Mouse (Mus musculus): Measurements from ENCODE around the gene Mocs3. TPM values are rescaled to one million over a fixed set of nuclear protein-coding genes. Genes with fewer than 3 reads are reported as not detected.

Mocs3 gene
- polyA plus RNA-seq, 1 experiment from 2014 or later = 5.6 TPM

DNA sequence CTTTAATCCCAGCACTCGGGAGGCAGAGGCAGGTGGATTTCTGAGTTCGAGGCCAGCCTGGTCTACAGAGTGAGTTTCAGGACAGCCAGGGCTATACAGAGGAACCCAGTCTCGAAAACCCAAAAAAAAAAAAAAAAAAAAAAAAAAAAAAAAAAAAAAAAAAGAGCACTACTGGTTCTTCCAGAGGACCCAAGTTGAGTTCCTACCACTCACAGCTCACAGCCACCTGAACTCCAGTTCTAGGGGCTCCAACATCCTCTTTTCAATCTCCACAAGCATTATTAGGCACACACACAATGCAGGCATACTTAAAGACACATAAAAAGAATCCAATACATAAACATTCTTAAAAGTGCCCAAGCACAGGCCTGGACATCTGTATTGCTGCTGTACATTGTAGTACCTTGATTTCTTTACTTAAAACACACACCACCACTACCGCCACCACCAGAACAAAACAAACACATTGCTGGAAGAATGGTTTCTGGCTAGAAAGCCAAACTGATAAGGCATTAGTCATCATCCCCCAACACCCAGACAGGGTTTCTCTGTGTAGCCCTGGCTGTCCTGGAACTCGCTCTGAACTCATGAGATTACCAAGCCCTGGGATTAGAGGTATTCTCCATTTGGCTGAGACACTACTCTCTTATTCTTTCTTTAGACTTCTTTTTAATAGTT, 30.3 kb upstream of the Mocs3 start:
- no peak; the same call in 1 of the 2 replicates for ATAC-seq
- DNase-seq (ENCODE audit: low spot score) = no peak
- 64% methylated on average over 4 of the region's 5 CpGs for WGBS
- 0 out of 2 replicates have a peak, but pooled peaks cover 5% of the 10 kb centered on the region for H3K36me3 ChIP-seq (ENCODE audit: insufficient read depth, low read length)
- TF ChIP-seq CTCF (IDR thresholded peaks at IDR 0.05) (no peak), EP300 (IDR thresholded peaks at IDR 0.05) (no peak)
- no peak overlapping the region for H3K9ac ChIP-seq (replicated peaks; ENCODE audit: low read depth)
- H3K9me3 ChIP-seq (ENCODE audit: low read length) = no peaks in the 10 kb centered on the region
- no peak overlapping the region for H3K27ac ChIP-seq (ENCODE audit: low read length)
- H3K4me1 ChIP-seq (ENCODE audit: insufficient read depth, low read depth, low read length) = peaks cover 20% of the 10 kb centered on the region; the same call in 1 of the 2 replicates
- no peak overlapping the region for H3K4me3 ChIP-seq (ENCODE audit: low read depth, low read length)
- H3K27me3 ChIP-seq (replicated peaks; ENCODE audit: insufficient read depth, low read length) = no peaks in the 10 kb centered on the region
- H3K4me2 ChIP-seq (replicated peaks; ENCODE audit: low read depth, low read length) = no peak overlapping the region

DNA sequence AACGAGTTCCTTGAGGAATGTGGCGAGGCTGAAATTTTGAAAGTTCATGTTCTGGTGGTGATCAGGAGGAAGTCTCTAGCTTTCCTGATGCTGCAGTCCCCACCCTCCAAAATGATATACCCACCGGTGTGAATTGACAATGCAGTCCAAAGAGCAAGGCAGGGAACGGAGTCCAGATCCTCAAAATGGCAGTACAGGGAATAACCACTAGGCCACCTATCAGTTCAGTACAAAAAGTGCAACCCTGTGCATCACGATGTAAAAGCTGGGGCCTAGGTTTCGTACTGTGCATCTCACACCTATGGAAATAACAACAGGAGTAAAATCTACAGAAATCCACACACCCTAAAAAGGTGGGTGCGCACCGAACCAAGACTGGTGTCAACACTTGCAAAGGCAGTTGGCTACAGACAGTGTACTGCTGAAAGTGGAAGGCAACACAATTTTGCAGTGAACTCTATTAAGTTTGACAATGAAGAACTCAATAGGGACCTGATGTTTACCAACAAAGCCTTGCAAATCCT, 25.9 kb upstream of the Mocs3 start:
- H3K4me2 ChIP-seq (replicated peaks; ENCODE audit: low read depth, low read length) = peak overlapping the region; percentile 80
- H3K9ac ChIP-seq (replicated peaks; ENCODE audit: low read depth) = no peak overlapping the region
- DNase-seq (ENCODE audit: low spot score) = no peak
- no peak for ATAC-seq
- H3K27ac ChIP-seq (ENCODE audit: low read length) = no peak overlapping the region
- WGBS = 65% methylated on average over 8 of the region's 8 CpGs
- peak overlapping the region; percentile 98; the same call in 1 of the 2 replicates for H3K4me3 ChIP-seq (ENCODE audit: low read depth, low read length)
- peaks cover 20% of the 10 kb centered on the region; the same call in 1 of the 2 replicates for H3K4me1 ChIP-seq (ENCODE audit: insufficient read depth, low read depth, low read length)
- no peaks in the 10 kb centered on the region for H3K36me3 ChIP-seq (ENCODE audit: insufficient read depth, low read length)
- no peaks in the 10 kb centered on the region for H3K27me3 ChIP-seq (replicated peaks; ENCODE audit: insufficient read depth, low read length)
- H3K9me3 ChIP-seq (ENCODE audit: low read length) = no peaks in the 10 kb centered on the region
- no peak for TF ChIP-seq EP300 (IDR thresholded peaks at IDR 0.05)

DNA sequence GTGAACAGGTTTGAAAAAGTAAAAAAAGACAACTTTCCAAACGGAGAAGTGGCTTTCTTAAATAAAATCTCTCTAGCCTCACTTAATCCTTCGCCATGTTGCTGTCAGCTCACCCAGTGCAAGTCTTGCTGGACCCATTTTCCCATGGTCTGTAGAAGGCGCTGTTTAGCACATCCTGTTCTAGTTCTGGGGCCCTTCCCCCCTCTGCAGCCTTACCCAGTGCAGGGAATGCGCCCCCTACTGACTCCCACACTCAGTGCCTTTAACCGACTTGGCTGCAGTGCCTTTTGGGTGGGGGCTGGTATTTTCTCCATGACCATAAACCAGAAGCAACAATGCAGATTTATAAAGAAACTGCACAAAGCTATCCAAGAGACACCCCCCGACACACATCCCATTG, 25.2 kb upstream of the Mocs3 start:
- TF ChIP-seq CTCF (IDR thresholded peaks at IDR 0.05) (peak; percentile 98), EP300 (IDR thresholded peaks at IDR 0.05) (no peak)
- H3K36me3 ChIP-seq (ENCODE audit: insufficient read depth, low read length) = no peaks in the 10 kb centered on the region
- peaks cover 20% of the 10 kb centered on the region; the same call in 1 of the 2 replicates for H3K4me1 ChIP-seq (ENCODE audit: insufficient read depth, low read depth, low read length)
- H3K4me2 ChIP-seq (replicated peaks; ENCODE audit: low read depth, low read length) = peak overlapping the region; percentile 80
- 0 out of 2 replicates have a peak overlapping the region, but pooled peaks have one; percentile 98 for H3K9ac ChIP-seq (replicated peaks; ENCODE audit: low read depth)
- H3K9me3 ChIP-seq (ENCODE audit: low read length) = no peaks in the 10 kb centered on the region
- peak overlapping the region; percentile 98 for H3K4me3 ChIP-seq (ENCODE audit: low read depth, low read length)
- peak; percentile 53 for ATAC-seq
- 5% methylated on average over 6 of the region's 6 CpGs for WGBS
- no peaks in the 10 kb centered on the region for H3K27me3 ChIP-seq (replicated peaks; ENCODE audit: insufficient read depth, low read length)
- peak overlapping the region; percentile 99; the same call in 1 of the 2 replicates for H3K27ac ChIP-seq (ENCODE audit: low read length)
- peak; percentile 97 for DNase-seq (ENCODE audit: low spot score)

DNA sequence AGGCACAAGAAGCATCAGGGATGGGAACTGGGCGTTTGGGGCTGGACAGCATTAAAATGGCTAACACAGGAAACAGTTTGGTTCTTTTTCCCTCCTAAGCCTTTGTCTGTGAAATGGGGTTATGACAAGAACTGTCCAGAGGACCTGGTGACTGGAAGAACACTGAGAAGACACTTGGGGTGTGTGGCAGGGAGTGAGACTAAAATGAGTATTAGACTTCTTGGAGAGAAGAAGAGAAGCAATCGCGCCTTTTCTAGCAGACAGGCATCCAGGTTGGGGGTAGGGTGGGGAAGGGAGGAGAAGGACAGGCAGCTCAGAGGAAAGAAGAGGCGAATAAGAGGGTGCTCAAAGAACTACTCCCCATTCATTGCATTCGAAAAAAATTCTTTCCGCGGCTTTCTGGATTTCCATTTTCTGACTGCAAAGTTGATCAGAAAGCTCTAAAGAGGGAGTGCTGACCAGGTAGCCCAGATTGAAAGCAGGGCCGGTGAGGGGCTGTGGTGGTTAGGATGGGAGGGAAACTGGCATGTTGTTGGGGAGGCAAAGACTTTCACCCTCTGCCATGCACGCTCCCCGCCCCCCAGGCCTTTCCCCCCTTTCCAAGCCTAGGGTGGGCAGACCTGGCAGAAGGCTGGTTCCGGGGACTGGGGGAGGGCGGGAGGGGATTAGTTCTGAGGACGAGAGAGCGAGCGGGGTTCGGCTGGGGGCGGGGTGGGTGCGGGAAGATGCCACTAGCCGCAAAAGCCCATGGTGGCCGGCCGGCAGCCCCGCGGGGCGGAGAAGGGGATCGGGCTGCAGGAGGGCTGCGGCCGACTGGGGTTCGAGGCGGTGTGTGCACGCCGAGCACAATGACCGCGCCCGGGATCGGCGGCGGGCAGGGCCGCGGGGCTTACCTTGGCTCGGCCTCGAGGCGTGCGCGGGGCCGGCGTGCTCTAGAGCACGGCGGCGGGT, 24.5 kb upstream of the Mocs3 start:
- Histone ChIP-seq H3K4me1 (ENCODE audit: insufficient read depth, low read depth, low read length) (peaks cover 16% of the 10 kb centered on the region; the same call in 1 of the 2 replicates), H3K4me3 (ENCODE audit: low read depth, low read length) (peak overlapping the region; percentile 98), H3K36me3 (ENCODE audit: insufficient read depth, low read length) (no peaks in the 10 kb centered on the region; the same call in 1 of the 2 replicates), H3K27ac (ENCODE audit: low read length) (peak overlapping the region; percentile 99), H3K9ac (replicated peaks; ENCODE audit: low read depth) (peak overlapping the region; percentile 98), H3K4me2 (replicated peaks; ENCODE audit: low read depth, low read length) (peak overlapping the region; percentile 80), H3K27me3 (replicated peaks; ENCODE audit: insufficient read depth, low read length) (no peaks in the 10 kb centered on the region), H3K9me3 (ENCODE audit: low read length) (no peaks in the 10 kb centered on the region)
- under 1% methylated on average over 31 of the region's 49 CpGs for WGBS
- DNase-seq (ENCODE audit: low spot score) = peak; percentile 14
- peak; percentile 11; the same call in 1 of the 2 replicates for ATAC-seq
- TF ChIP-seq CTCF (IDR thresholded peaks at IDR 0.05) (no peak), EP300 (IDR thresholded peaks at IDR 0.05) (no peak)

DNA sequence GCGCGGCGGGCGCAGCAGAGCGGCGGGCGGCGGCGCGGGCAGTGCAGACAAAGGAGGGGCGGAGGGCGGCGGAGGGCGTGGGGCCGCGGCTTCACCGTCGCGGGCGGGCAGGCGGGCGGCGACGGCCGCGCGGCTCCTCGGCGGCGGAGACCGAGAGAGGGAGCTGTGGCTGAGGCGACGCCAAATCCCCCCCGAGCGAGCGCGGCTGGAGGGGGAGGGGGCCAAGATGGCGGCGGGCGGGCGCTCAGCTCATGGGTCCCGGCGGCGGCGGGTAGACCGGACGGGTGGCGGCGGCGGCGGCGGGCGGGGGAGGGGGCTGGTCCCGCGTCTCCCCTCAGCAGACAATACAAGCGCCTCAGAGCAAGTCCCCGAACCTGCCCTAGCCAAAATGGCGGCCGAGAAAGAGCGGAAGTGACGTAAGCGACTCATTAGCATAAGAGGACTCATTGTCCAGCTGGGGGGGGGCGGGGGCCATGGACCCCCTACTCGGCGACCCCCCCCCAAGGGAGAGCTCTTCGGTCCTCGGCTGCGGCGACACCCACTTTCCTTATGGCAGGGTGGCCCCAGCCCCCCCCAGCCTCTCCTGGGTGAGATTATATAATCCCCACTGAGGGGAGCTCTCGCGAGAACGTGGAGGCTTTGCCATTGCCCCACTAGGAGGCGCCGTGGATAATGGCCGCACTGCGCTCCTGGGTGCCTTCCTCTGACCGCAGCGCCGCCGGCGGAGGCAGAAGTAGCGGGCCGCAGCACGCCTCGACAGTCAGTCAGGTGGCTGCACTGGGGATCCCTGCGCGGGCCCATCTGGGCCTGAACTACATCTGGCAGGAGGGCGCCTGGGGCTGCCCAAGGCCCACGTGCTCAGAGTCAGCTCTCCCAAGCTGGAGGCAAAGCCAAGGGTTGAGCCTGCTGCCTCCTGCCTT, 23.4 kb upstream of the Mocs3 start, which contains the start of gene Adnp:
TSS of gene Adnp (minus strand) at position 388 of the 920 bp plus-strand sequence.
- peak; percentile 92 for ATAC-seq
- H3K4me1 ChIP-seq (ENCODE audit: insufficient read depth, low read depth, low read length) = peaks cover 10% of the 10 kb centered on the region; the same call in 1 of the 2 replicates
- peak within 1 kb of the TSS; percentile 99 for H3K27ac ChIP-seq (ENCODE audit: low read length)
- H3K4me3 ChIP-seq (ENCODE audit: low read depth, low read length) = peak within 1 kb of the TSS; percentile 98
- peaks cover 3% of the 10 kb centered on the region; the same call in 1 of the 2 replicates for H3K36me3 ChIP-seq (ENCODE audit: insufficient read depth, low read length)
- H3K4me2 ChIP-seq (replicated peaks; ENCODE audit: low read depth, low read length) = peak within 1 kb of the TSS; percentile 80
- peak within 1 kb of the TSS; percentile 98 for H3K9ac ChIP-seq (replicated peaks; ENCODE audit: low read depth)
- H3K27me3 ChIP-seq (replicated peaks; ENCODE audit: insufficient read depth, low read length) = no peaks in the 10 kb centered on the region
- peak; percentile 98 for DNase-seq (ENCODE audit: low spot score)
- under 1% methylated on average over 50 of the region's 89 CpGs for WGBS
- TF ChIP-seq EP300 (IDR thresholded peaks at IDR 0.05) = peak; percentile 92; the same call in 1 of the 2 replicates
- peak; percentile 96 for TF ChIP-seq CTCF (IDR thresholded peaks at IDR 0.05)
- no peaks in the 10 kb centered on the region for H3K9me3 ChIP-seq (ENCODE audit: low read length)

Measured in lung, postnatal 0 days (tissue).